Mouse (Mus musculus) layer of hippocampus, adult 18-20 months (tissue): ENCODE data around the gene Sema4d. TPM values are rescaled to one million over a fixed set of nuclear protein-coding genes. Genes with fewer than 3 reads are reported as not detected.
"Not testable (repeated sequence)": the region's sequence is repeated elsewhere in the genome, so short reads cannot be mapped to it uniquely, and the experiment has no call there.

ENCODE experiments used
- DNase-seq, 2 experiments: peaks; one replicate each; pipeline ENCODE4 v3.0.0; 2022; ENCODE audit warnings: low spot score in 2 of 2
- long read RNA-seq: library from polyadenylated mRNA; stranded (forward); transcript quantifications from one replicate; pipeline ENCODE4 v2.0.0, GENCODE M21; 2021
- total RNA-seq, 2 experiments: library from RNA; stranded (reverse); gene quantifications; 2 replicates each; pipeline ENCODE4 v1.2.3; 2021

Sema4d gene
- 10 to 100 TPM; 78.8 to 79.1 TPM for total RNA-seq
- long read RNA-seq, full-length matches to known transcripts: 9 of 65 reads
- long read RNA-seq, partial matches to known transcripts: 20 of 65 reads
- long read RNA-seq, other reads (novel, unspliced or antisense): 36 of 65 reads

GRCm38 (mm10) chr13:51793425-51793891 lies at the start of gene Sema4d:
Gene Sema4d (minus strand): TSS chr13:51793747.
- peak; percentile 43 to 74 for DNase-seq

- DNase-seq: no peak
Measured at GRCm38 (mm10) chr13:51843298-51843697, 49.8 kb upstream of the Sema4d start.

GRCm38 (mm10) chr13:51842773-51843172 lies 49.2 kb upstream of the Sema4d start:
- DNase-seq: no peak

- DNase-seq: no peak
Measured at GRCm38 (mm10) chr13:51842191-51842590, 48.6 kb upstream of the Sema4d start.

GRCm38 (mm10) chr13:51841541-51842115 lies 48.1 kb upstream of the Sema4d start:
- no peak for DNase-seq

- no peak for DNase-seq
Measured at GRCm38 (mm10) chr13:51840702-51841101, 47.2 kb upstream of the Sema4d start.

GRCm38 (mm10) chr13:51839250-51840026 lies 45.9 kb upstream of the Sema4d start:
- peak in 1 of 2 experiments; percentile 70 for DNase-seq

GRCm38 (mm10) chr13:51837402-51837801 lies 43.9 kb upstream of the Sema4d start:
- no peak for DNase-seq

- not testable (repeated sequence) for DNase-seq
Measured at GRCm38 (mm10) chr13:51835208-51835607, 41.7 kb upstream of the Sema4d start.

- no peak for DNase-seq
Measured at GRCm38 (mm10) chr13:51834520-51834919, 41.0 kb upstream of the Sema4d start.

- DNase-seq: not testable (repeated sequence)
Measured at GRCm38 (mm10) chr13:51834024-51834423, 40.5 kb upstream of the Sema4d start.

- no peak for DNase-seq
Measured at GRCm38 (mm10) chr13:51833611-51834010, 40.1 kb upstream of the Sema4d start.

GRCm38 (mm10) chr13:51832491-51832890 lies 38.9 kb upstream of the Sema4d start:
- no peak for DNase-seq

- peak in 1 of 2 experiments; percentile 54 for DNase-seq
Measured at GRCm38 (mm10) chr13:51830744-51831450, 37.4 kb upstream of the Sema4d start.

- no peak for DNase-seq
Measured at GRCm38 (mm10) chr13:51823822-51824495, 30.4 kb upstream of the Sema4d start.

GRCm38 (mm10) chr13:51821988-51822387 lies 28.4 kb upstream of the Sema4d start:
- no peak for DNase-seq

- DNase-seq: no peak
Measured at GRCm38 (mm10) chr13:51819351-51819750, 25.8 kb upstream of the Sema4d start.

- no peak for DNase-seq
Measured at GRCm38 (mm10) chr13:51818944-51819326, 25.4 kb upstream of the Sema4d start.

GRCm38 (mm10) chr13:51818170-51818943 lies 24.8 kb upstream of the Sema4d start:
- DNase-seq: no peak

GRCm38 (mm10) chr13:51816559-51817041 lies 23.1 kb upstream of the Sema4d start:
- peak in 1 of 2 experiments; percentile 31 for DNase-seq
